ENCODE assay signal across 15 mouse cellular contexts in the genomic region with DNA sequence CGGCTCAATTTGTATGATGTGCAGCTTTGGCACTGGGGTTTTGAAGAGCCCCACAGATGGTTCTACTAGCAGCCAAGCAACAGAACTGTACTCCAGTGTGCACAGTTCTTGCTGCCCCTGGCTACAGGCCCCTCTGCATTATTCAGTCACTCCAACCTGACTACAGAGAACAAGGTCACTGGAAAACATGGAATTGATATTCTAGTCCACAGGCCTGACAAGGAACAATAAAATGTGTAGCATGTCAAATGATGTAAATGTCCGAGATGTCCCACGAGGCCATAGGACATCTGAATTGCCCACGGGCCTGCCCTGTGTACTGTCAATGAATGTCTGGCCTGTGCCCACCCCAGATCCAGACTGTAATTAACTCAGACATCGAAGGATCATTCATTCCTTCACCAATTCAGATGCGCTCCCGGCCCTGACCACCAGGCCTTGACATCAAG. TPM values are rescaled to one million over a fixed set of nuclear protein-coding genes. Genes with fewer than 3 reads are reported as not detected.
DNase-seq lines count a peak whose midpoint lies in the region; ATAC-seq and TF ChIP-seq lines count a peak whose summit lies in the region.
"Had no signal": no experiment of that assay in that cellular context is flagged by ENCODE, and none has a peak within 500 bp of the region (broad histone marks: within the 10 kb centered on the region; RNA-seq: fewer than 3 reads in every experiment).

No protein-coding gene starts in this region.

- no peak overlapping the region for H3K9ac ChIP-seq in hindbrain, embryonic 13.5 days
- H3K9ac ChIP-seq in neural tube, embryonic 13.5 days: no peak overlapping the region
- no peak overlapping the region for H3K9ac ChIP-seq in forebrain, postnatal 0 days
- no peak overlapping the region for H3K9ac ChIP-seq in neural tube, embryonic 14.5 days (replicated peaks; ENCODE audit: low read depth, low read length)
- H3K9ac ChIP-seq: intestine, embryonic 15.5 days; liver, embryonic 12.5 days had no signal

- no peak overlapping the region for H3K4me2 ChIP-seq in hindbrain, embryonic 13.5 days
- H3K4me2 ChIP-seq in neural tube, embryonic 13.5 days: no peak overlapping the region
- H3K4me2 ChIP-seq in forebrain, postnatal 0 days (ENCODE audit: low read depth): no peak overlapping the region
- no peak overlapping the region for H3K4me2 ChIP-seq in neural tube, embryonic 14.5 days (ENCODE audit: low read depth, low read length)
- H3K4me2 ChIP-seq: intestine, embryonic 15.5 days; liver, embryonic 12.5 days had no signal

- no peak for TF ChIP-seq CTCF in forebrain, postnatal 0 days (IDR thresholded peaks at IDR 0.05; ENCODE audit: low read depth)

- H3K36me3 ChIP-seq in hindbrain, embryonic 13.5 days: no peaks in the 10 kb centered on the region
- H3K36me3 ChIP-seq in hindbrain, embryonic 10.5 days: no peaks in the 10 kb centered on the region
- H3K36me3 ChIP-seq in neural tube, embryonic 13.5 days: no peaks in the 10 kb centered on the region
- H3K36me3 ChIP-seq in forebrain, postnatal 0 days (ENCODE audit: insufficient read depth): no peaks in the 10 kb centered on the region
- no peaks in the 10 kb centered on the region for H3K36me3 ChIP-seq in neural tube, embryonic 14.5 days (ENCODE audit: control insufficient read depth, insufficient read depth, low read length)
- H3K36me3 ChIP-seq: intestine, embryonic 15.5 days; liver, embryonic 12.5 days had no signal

- H3K4me3 ChIP-seq in hindbrain, embryonic 13.5 days: no peak overlapping the region
- H3K4me3 ChIP-seq in hindbrain, embryonic 10.5 days: no peak overlapping the region
- H3K4me3 ChIP-seq in neural tube, embryonic 13.5 days: no peak overlapping the region
- no peak overlapping the region for H3K4me3 ChIP-seq in forebrain, postnatal 0 days (ENCODE audit: low read depth, low read length)
- no peak overlapping the region for H3K4me3 ChIP-seq in neural tube, embryonic 14.5 days (ENCODE audit: low read depth, low read length)
- H3K4me3 ChIP-seq: intestine, embryonic 15.5 days; liver, embryonic 12.5 days had no signal

- 0 out of 2 replicates have a peak, but pooled peaks cover 2% of the 10 kb centered on the region for H3K27me3 ChIP-seq in hindbrain, embryonic 13.5 days
- no peaks in the 10 kb centered on the region for H3K27me3 ChIP-seq in hindbrain, embryonic 10.5 days (ENCODE audit: insufficient read depth, poor library complexity, severe bottlenecking)
- H3K27me3 ChIP-seq in neural tube, embryonic 13.5 days: no peaks in the 10 kb centered on the region
- H3K27me3 ChIP-seq in forebrain, postnatal 0 days (ENCODE audit: insufficient read depth, low read length): no peaks in the 10 kb centered on the region
- H3K27me3 ChIP-seq in neural tube, embryonic 14.5 days (ENCODE audit: control insufficient read depth, insufficient read depth, low read length): no peaks in the 10 kb centered on the region
- H3K27me3 ChIP-seq: intestine, embryonic 15.5 days; liver, embryonic 12.5 days had no signal

- 57% methylated on average over 7 of the region's 7 CpGs for WGBS in hindbrain, embryonic 13.5 days
- 87% methylated on average over 7 of the region's 7 CpGs for WGBS in hindbrain, embryonic 10.5 days
- 60% methylated on average over 7 of the region's 7 CpGs for WGBS in neural tube, embryonic 13.5 days
- WGBS in forebrain, postnatal 0 days: 56% methylated on average over 7 of the region's 7 CpGs
- WGBS in neural tube, embryonic 14.5 days: 60% methylated on average over 7 of the region's 7 CpGs

- no peak for DNase-seq in hindbrain, embryonic 10.5 days (ENCODE audit: low spot score)
- DNase-seq in neural tube, embryonic 10.5 days (ENCODE audit: extremely low spot score, low spot score): no peak
- peak; percentile 70 for DNase-seq in forebrain, postnatal 0 days
- DNase-seq in adrenal gland, adult 18-20 months (ENCODE audit: low spot score in 2 of 2): no peak
- no peak for DNase-seq in right cerebral cortex, postnatal 10 days (ENCODE audit: low spot score in 2 of 2)
- DNase-seq: embryo, embryonic 11 days; lung, postnatal 36 days; right cerebral cortex, adult 18-20 months; thymus, postnatal 25 days had no signal

- peaks cover 28% of the 10 kb centered on the region for H3K4me1 ChIP-seq in hindbrain, embryonic 13.5 days (replicated peaks)
- no peaks in the 10 kb centered on the region for H3K4me1 ChIP-seq in hindbrain, embryonic 10.5 days (replicated peaks)
- peaks cover 26% of the 10 kb centered on the region for H3K4me1 ChIP-seq in neural tube, embryonic 13.5 days (replicated peaks)
- peaks cover 3% of the 10 kb centered on the region; the same call in 1 of the 2 replicates for H3K4me1 ChIP-seq in forebrain, postnatal 0 days (ENCODE audit: insufficient read depth)
- peaks cover 11% of the 10 kb centered on the region for H3K4me1 ChIP-seq in neural tube, embryonic 14.5 days (ENCODE audit: control insufficient read depth, insufficient read depth, low read length)
- H3K4me1 ChIP-seq: liver, embryonic 12.5 days had no signal

- peak overlapping the region; percentile 74 for H3K27ac ChIP-seq in hindbrain, embryonic 13.5 days
- H3K27ac ChIP-seq in hindbrain, embryonic 10.5 days: no peak overlapping the region
- H3K27ac ChIP-seq in neural tube, embryonic 13.5 days (replicated peaks): peak overlapping the region; percentile 69
- peak overlapping the region; percentile 71 for H3K27ac ChIP-seq in forebrain, postnatal 0 days (ENCODE audit: low read depth, low read length)
- H3K27ac ChIP-seq in neural tube, embryonic 14.5 days (ENCODE audit: low read depth, low read length): peak overlapping the region; percentile 57; the same call in 1 of the 2 replicates
- H3K27ac ChIP-seq: intestine, embryonic 15.5 days; kidney, postnatal 0 days; liver, embryonic 12.5 days had no signal

- peak; percentile 53 for ATAC-seq in hindbrain, embryonic 13.5 days (ENCODE audit: low FRiP score)
- ATAC-seq in neural tube, embryonic 13.5 days (ENCODE audit: low read depth): peak; percentile 49
- ATAC-seq in forebrain, postnatal 0 days: peak; percentile 83
- ATAC-seq in neural tube, embryonic 14.5 days (ENCODE audit: low read depth): peak; percentile 58; the same call in 1 of the 2 replicates
- ATAC-seq: liver, embryonic 12.5 days had no signal

- no peaks in the 10 kb centered on the region for H3K9me3 ChIP-seq in hindbrain, embryonic 13.5 days
- no peaks in the 10 kb centered on the region for H3K9me3 ChIP-seq in hindbrain, embryonic 10.5 days
- H3K9me3 ChIP-seq in neural tube, embryonic 13.5 days: no peaks in the 10 kb centered on the region
- no peaks in the 10 kb centered on the region for H3K9me3 ChIP-seq in forebrain, postnatal 0 days (ENCODE audit: low read length)
- H3K9me3 ChIP-seq in neural tube, embryonic 14.5 days (ENCODE audit: control insufficient read depth, low read length): no peaks in the 10 kb centered on the region
- H3K9me3 ChIP-seq: intestine, embryonic 15.5 days; liver, embryonic 12.5 days had no signal

RNA-seq across cellular contexts. Expression of a gene that starts 19.4 kb away (rescaled TPM):
- 15.8 and 21.2 TPM in 2 replicates for polyA plus RNA-seq in hindbrain, embryonic 13.5 days (2015; fragmentation: Nextera tagmentation; extraction: Ambion mirVana)
- polyA plus RNA-seq in hindbrain, embryonic 10.5 days (2016; fragmentation: Nextera tagmentation; extraction: Ambion mirVana): 6.7 and 10.2 TPM in 2 replicates
- polyA plus RNA-seq in neural tube, embryonic 13.5 days (2015; fragmentation: Nextera tagmentation; extraction: Ambion mirVana): 13.8 and 14.7 TPM in 2 replicates
- total RNA-seq in forebrain, postnatal 0 days (2014; rRNA removed): 98.4 and 102 TPM in 2 replicates
- 40.0 and 49.8 TPM in 2 replicates for polyA plus RNA-seq in forebrain, postnatal 0 days (2015; fragmentation: Nextera tagmentation; extraction: Ambion mirVana)
- 23.6 and 24.1 TPM in 2 replicates for polyA plus RNA-seq in neural tube, embryonic 14.5 days (2014; fragmentation: Nextera tagmentation; extraction: Ambion mirVana)
- 10 to 100 TPM; 20.9 to 21.3 TPM for total RNA-seq in adrenal gland, adult 18-20 months (2021)
